Mouse (Mus musculus): ENCODE results near the gene Cnot8.

- TF ChIP-seq GATA1 (IDR thresholded peaks at IDR 0.05; ENCODE audit: low read length) (no peak), TAL1 (IDR thresholded peaks at IDR 0.05; ENCODE audit: low read length) (no peak)
Measured at GRCm38 (mm10) chr11:58094766-58095165, 9.2 kb upstream of the Cnot8 start.

Data from erythroblast, embryonic 14.5 days (primary cell).